Mouse (Mus musculus) brain, embryonic 14.5 days (tissue): ENCODE results near the gene Srp68.

Source experiments
- CTCF ChIP-seq: fragments of 200-500 bp; IDR thresholded peaks from 2 replicates; pipeline ENCODE4 v1.5.1; 2012; ENCODE audit warnings: inconsistent platforms, mild to moderate bottlenecking, moderate library complexity, borderline replicate concordance; ENCODE audit not compliant: insufficient read depth, insufficient read length; ENCODE audit errors: extremely low read depth
- POLR2A ChIP-seq: fragments of 200-500 bp; IDR thresholded peaks from 2 replicates; pipeline ENCODE4 v1.6.1; 2012; ENCODE audit warnings: mild to moderate bottlenecking, inconsistent platforms, borderline replicate concordance; ENCODE audit not compliant: poor library complexity, insufficient read depth, insufficient read length, severe bottlenecking; ENCODE audit errors: extremely low read depth

DNA sequence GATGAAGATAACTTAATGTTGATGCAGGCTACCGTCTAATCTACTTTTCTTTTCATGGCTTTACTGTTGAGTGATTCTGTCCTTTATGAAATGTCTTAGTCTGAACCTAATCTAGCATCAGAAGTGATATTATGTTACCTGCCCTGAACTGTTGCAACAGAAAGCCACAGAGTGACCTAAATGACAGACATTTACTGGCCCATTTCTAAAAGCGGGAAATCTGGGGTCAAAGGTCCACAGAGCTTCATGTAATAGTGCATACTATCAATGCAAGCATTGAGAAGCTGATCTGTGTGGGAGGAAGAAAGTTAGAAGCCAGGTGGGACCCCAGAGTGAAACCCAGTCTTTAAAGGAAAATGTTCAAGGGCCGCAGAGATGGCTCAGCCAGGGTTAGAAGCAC, 70.9 kb downstream of the Srp68 start:
- no peak for TF ChIP-seq CTCF
- TF ChIP-seq POLR2A, result no peak
